Mouse (Mus musculus) spleen, adult 12 weeks (tissue): ENCODE data around the gene Podxl.
A peak's percentile ranks its signal among the peaks of the same experiment; 100 is the strongest.

Source experiments
- DNase-seq: peaks from one replicate; pipeline ENCODE4 v3.0.0; 2022; ENCODE audit warnings: low spot score

The Podxl gene

DNA sequence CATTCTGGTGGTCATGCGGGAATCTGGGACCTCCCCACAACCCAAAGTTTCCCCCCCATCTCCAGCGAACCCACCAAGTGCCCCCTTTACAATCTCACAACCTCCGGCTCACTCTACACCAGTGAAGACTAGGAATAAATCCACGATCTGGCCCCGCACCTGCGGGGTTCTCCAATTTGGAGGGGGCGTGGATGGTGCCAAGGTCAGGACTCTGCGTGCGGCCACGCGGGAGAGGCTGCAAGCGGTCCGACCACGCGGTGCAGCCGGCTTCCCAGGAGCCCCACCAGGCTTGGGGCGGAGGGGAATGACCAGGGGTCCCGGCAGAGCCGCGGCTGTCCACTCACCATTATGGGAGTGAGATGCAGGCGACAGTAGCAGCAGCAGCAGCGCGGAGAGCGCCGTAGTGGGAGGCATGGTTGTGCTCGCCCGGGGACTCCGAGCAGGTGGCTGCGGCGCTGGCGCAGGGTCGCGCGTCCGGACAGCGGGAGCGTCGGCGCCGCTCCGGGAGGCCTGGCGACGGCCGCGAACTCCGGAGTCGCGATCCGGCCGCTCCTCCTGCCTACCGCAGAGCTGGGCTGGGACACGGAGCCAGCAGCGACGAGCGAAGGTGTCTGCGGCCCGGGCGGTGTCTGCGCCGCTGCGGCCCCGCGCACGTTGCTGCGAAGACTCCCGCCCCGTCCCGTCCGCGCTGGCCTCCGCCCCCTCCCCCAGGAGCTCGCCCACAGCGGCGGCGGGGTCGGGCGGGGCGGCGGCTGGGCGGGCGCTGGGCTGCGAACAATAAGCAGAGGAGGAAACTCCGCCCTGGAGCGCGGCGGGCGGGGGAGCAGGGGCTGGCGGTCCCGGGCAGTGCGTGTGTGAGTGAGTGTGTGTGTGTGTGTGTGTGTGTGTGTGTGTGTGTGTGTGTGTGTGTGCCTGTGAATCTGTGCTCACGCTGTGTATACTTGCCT, at the start of gene Podxl:
TSS of gene Podxl (minus strand) at position 747 of the 947 bp plus-strand sequence.
- peak; percentile 27 for DNase-seq

DNA sequence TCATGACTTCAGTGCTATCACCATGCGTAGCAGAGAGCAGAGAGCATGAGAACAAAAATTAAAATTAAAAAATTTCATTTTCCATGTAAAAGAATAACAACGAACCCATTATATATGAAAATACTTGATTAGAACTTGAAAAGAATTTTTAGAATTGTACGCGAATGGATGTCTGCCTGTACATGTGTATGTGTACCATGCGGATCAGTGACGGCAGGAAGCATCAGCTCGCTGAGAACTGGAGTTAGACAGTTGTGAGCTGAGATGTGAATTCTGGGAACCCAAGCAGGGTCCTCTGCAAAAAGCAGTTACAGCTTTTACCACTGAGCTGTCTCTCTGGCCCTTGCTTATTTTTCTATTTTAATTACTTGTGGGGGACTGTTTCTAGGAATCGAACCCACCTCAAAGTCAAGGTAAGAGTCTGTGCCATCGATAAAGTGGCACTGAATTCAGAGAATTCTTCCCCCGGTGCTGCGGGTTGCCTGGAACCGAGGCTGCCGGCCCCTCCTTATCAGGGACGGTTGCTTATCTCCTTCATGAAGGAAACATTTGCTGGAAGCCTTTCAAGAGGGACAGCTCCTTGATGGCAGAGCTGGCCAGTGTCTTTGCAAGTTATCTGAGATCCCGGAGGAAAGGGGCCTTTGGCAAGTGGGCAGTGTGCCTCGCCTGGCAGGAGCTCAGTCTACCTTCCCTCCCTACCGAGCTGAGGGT, 48.9 kb upstream of the Podxl start:
- DNase-seq: peak; percentile 33

DNA sequence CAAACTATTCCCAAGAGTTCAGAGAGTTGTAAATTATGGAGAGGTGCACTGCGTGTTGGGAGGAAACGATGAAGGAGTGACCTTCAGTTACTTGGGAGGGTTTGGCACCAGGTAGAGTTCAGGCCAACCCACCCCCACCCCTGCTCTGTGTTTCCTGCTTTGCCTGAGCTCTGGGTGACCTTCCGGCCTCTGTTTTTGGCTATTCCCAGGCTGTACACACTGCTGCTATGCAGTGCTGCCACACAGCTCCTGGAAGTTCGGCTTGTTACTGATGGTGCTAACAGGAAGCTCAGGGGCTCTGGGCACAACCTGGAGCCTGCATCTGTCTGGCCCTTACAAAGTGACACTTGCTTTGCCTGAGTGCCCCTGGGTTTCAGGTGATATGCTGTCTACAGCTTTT, 42.6 kb upstream of the Podxl start:
- no peak for DNase-seq

DNA sequence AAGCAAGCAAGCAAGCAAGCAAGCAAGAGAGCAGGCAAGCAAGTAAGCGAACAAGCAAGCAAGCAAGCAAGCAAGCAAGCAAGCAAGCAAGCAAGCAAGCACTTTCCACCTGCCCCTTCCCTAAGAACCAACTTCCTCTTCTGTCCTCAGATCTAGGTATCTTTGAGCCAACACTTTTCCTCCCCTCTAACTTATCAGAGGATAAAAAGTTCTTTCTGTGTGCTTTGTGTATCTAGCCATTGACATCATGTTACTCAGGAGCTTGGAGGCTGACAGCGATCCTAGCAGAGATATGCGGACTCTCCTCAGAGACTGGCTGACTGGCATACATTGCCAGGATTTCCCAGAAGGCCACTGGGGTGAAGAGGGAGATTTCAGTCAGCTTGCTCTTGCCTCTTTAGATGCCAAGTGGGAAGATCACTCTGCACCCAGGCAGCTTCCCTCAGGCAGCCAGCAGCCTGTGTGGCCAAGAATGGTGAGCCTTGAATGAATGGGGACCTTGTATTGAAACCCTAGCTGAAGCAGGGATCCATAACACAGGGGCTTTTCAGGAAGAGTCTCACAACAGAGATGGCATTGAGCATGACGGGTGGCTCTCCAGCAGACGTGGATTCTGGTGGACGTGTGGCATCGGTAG, 41.0 kb upstream of the Podxl start:
- no peak for DNase-seq

DNA sequence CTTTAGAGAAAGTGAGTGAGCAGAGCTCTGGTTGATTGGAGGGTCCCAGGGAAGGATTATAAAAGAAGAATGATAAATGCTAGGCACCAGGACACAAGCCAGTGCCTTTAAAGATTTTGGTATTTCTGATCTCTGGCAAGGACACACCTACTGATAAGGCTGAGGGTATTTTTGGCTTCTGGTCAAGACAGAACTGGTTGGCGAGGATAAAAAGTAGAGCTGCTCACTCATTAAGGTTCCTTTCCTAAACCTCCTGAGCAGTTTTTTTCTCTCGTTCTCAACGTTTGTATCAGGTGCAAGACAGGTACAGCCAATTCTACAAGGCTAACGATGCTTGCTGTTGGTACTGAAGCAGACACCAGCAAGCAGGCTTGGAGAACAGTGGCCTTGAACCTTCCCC, 38.7 kb upstream of the Podxl start:
- DNase-seq: no peak

DNA sequence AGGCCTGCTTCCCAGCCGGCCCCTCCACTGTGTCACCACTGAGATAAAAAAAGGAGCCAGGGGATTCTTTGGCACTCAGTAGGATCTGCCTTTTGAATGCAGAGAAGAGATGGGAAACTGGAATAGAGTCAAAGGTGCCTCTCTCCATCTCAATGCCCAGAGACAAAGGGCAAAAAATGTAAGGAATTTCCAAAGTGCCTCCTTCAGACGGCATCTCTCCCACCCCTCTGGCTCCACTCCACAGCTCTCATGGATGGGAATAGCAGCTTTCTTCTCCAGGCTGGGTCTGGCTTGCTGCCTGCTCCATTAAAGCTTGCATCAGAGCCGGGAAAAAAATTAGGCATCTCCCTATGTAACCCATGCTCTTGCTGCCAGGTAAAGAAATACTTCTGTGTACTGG, 37.4 kb upstream of the Podxl start:
- DNase-seq: no peak

DNA sequence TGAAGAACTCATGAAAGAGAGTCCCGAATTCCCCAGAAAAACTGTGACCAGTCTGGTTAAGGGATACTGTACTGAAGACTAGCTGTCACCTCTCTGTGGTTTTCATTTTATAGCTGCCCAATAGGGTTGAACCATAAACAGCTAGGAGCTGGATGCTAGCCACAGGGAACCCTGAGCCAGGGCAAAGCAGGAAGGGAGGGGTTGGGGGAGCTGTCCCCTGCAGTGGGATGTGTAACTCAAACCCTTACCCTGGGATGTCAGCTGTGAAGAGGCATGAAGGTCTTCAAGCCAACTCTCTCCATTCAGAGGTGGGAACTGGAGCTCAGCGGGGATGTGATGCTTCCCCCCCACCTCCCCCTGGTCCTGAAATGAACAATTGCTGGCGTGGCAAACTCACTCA, 36.1 kb upstream of the Podxl start:
- no peak for DNase-seq

DNA sequence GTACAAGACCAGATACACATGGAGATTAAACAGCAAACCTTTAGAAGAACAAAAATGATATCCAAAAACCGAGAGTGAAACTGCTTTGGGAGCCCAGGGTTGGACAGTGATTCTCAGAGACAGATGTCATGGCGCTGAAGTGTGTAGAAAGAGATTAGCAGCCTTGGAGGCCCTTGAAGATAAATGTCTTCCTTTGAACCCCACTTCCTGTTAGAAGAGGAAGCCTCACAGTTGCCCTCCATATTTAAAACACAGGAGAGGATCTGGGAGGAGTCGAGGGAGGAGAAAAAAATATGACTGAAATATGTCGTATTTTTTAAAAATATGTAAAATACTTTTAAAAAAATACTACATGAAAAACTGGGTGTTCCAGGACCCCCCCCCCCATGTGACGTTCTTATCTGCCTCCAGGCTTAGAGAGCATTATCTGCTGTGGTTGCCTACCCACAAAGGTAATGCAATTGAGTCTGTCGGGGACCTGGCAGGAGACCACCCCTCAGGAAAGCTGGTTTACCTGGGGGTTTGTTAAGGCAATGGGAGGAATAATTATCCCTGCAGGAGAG, 34.6 kb upstream of the Podxl start:
- no peak for DNase-seq

DNA sequence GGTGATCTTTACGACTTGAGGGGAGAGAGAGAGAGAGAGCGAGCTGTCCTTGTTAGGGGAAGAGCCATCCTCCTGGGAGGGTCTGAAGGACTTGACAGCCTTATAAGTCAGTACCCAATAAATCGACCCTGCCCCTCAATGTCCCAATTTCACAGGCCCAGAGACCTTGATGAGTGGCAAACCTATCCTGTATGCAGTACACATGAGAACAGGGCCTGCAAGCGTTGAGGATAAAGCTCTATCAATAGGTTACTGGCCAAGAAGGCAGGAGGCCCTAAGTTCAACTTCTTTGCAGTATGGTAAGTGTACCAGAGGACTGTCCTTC, 33.3 kb upstream of the Podxl start:
- no peak for DNase-seq

DNA sequence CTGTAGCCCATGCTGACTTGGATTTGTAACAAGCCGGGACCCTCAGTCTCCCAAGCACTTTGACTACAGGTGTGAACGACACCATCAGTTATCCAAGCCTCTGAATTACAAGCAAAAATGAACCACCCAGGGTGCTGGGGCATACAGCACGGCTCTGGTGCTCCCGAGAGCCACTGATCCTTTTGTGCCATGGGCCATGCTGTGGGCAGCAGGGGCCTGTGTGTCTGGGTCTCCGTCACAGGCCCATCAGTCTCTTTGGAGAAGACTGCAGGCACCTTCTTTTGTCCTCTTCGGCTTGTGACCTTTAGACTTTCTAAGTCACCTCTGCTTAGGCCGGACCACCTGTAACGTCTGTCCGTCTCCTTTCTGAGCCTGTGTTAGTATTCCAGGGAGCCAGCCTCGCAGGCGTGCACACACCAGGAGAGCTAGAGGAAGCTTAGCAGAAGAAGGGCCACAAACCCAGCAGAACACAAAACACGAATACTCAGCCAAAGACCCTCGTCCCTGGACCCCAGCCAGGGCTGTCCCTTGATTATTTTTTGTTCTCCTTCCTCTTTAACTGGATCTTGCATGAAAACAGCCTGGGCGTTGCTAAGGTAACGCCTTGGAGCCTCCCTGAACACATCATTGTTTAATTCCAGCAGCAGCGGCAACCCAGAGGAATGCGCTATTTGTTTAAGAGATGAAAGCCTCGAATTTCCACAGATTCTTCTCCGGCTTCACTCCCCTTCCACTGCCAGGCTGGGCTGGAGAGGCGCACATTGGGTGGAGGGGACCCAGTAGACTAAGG, 32.8 kb upstream of the Podxl start:
- DNase-seq: no peak

DNA sequence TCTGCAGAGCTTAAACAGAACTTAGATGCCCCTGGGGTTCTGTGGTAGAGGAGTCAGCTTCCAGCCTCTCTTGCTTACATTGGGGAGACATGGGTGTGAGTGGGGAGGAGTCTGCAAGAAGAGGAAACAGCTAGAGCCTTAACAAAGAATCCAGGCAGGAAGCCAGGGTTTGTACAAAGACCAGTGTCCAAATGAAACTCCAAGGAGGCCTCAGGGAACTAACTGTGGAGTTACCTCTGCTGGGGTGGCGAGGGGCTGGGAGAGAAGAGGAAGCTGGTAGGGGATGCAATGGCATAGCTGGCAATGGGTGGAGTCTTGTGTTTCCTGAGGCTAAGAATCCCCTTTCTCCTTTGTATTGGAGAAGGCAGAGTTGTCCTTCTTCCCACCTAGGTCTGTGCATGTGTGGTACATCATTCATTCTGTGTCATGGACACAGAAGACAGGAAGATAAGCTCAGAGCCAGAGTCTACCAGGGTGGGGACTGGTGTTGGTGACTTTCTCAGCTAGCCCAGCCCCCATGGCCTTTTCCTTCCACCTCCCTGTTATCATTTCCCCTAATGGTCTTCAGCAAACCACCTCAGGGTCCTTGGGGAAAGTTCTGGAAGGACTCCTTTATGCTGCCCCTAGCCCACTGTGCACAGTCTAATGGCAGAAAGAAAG, 28.9 kb upstream of the Podxl start:
- no peak for DNase-seq

DNA sequence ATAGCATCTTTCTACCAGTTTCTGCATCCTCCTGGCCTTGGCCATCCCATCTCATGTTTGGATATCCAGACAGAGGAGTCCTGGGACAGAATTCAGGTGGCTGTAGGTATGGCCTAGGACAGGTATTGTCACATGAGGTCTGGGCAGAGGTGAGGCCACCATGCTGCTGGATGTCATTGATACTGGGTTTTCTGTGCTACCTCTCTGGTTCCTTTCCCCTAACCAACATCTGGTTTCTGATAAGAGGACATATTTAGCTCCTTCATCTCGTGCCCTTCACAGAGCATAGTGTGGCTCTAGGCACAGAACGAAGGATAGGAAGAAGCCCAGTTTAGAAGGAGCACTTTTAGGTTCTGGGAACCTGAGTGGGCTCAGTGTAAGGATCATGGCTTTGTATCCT, 28.3 kb upstream of the Podxl start:
- DNase-seq: no peak

DNA sequence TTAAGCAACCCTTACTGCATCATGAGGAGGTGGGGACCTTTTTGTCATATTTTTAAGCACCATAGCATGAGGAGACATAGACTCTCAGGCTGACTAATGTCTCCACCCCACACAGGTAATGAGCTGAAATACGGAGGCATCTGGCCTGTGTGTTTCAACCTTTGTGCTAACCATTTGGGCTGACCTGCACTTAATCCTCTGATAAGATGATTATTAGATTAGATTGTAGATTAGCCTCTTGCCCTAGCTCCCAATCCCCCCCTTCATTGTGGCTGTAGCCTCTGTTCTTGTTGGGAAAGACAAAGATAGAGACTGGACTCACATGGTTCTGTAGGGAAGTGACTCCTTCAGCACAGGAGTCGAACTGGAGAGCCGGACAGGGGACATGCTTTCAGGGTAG, 27.9 kb upstream of the Podxl start:
- no peak for DNase-seq

DNA sequence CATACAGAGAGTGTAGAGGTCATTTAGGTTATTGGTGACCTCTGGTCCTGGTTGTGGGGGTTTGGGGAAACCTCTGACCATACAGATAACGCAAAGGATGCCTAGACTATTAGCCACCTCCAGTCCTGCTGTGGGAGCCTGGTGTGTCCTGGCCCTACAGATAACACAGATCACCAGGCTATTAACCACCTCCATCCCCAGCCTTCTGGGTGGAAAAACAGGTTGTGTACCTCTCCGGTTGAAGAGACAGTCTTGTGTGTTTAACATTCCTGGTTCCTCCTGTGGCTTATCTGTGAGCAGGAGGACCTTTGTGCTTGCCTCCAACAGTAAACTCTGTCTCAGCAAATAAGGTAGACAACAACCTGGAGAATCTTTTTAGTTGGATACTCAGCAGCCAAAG, 27.0 kb upstream of the Podxl start:
- DNase-seq: no peak

DNA sequence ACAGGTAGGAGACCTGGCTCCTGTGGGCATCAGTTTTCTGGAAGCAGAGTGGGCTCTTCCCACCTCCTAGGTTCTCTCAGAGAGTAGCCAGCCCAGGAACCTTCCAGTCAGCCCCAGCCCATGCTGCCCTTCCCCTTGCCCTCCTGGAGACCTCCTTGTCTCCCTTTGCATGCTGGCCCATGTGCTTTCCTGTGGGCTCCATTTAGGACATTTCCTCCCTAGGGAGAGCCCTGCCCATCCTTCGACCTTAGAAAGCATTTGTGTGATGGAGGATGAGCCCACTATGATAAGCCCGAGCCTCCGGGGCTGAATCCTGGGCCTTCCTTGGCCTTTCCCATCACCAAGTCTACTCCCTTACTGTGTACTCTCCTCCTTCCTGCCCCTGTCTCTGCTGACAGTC, 25.5 kb upstream of the Podxl start:
- no peak for DNase-seq

DNA sequence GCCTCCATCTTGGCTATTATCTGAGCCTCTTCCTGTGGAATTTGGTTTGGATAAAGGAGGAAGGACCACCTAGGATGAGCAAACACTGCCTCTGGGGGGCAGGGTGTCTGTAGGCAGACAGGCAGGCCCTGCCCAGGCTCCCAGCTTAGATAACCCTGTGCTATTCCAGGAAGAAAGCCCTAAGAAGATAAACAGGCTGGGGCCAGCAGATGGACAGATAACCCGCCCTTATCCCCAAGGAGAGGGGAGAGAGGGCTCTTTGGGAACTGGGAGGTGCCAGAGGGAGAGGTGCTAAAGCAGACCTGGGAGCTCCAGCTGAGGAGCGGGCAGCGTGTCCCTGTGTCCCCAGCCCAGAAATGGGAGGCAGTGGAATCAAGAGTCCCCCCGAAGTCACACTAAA, 23.9 kb upstream of the Podxl start:
- no peak for DNase-seq

DNA sequence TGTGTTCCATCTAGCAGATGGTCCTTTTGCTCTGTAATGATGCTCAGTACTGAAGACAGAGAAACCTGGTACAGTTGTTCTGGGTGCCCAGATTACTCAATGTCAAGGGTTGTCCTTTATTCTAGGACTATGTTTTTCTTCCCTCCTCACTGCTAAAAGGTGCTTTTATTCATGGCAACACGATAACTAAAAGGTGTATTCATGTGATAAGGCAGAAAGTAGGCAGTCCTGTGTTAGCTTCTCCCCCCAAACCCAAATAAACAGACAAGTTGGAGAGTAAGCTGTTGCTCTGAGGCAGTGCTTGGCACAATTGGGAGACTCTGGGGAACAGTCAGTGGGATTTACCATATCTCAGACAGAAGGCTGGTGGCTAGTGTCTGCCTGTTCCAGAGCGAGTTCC, 22.3 kb upstream of the Podxl start:
- DNase-seq: no peak

DNA sequence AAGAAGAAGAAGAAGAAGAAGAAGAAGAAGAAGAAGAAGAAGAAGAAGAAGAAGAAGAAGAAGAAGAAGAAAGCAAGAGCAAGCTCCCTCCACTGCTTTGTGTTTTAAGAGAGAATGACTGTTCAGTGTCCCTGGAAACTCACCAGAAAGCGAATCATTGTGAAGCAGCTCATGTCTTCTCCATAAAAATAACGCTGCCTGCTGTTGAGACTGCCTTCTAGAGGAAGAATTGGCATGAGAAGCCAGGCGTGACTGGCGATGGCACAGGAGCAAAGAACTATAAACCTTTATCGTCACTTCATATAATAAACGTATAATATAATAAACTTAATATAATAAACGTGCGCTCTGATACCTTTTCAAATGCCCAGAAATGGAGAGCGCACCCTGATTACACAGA, 12.4 kb upstream of the Podxl start:
- no peak for DNase-seq

DNA sequence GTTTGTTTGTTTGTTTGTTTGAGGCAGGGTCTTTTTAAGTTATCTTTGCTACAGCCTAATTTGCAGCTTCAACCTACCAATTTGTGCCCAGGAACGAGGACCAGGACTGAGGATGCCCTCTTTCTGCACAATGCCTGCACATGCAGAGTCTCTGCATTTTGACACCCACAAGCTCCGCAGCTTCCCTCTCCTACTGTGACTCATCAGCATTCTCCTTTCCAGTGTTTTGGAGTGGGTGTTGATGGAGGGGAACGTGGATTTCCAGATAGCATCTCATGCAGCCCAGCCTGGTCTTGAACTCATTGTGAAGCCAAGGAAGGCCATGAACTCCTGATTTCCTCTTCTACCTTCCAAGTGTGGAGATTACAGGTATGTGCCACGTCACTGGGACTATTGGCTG, 11.3 kb upstream of the Podxl start:
- no peak for DNase-seq

DNA sequence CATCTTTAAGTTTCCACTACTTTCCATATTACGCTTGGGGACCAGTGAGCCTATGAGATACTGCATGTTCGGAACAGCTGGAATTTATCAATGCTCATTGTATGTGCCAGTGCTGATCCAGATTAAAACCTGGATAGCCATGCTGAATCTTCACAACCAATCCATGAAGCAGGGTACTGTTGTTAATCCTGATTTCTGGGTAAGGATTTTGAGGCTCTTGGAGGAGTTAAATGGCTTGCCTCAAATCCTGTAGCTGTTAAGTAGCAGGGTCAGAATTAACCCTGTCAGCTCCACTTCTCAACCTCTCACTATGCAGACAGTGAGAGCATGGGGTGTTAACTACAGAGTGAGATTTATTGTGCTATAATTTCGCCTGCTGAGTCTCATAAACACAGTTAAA, 7.7 kb upstream of the Podxl start:
- no peak for DNase-seq

DNA sequence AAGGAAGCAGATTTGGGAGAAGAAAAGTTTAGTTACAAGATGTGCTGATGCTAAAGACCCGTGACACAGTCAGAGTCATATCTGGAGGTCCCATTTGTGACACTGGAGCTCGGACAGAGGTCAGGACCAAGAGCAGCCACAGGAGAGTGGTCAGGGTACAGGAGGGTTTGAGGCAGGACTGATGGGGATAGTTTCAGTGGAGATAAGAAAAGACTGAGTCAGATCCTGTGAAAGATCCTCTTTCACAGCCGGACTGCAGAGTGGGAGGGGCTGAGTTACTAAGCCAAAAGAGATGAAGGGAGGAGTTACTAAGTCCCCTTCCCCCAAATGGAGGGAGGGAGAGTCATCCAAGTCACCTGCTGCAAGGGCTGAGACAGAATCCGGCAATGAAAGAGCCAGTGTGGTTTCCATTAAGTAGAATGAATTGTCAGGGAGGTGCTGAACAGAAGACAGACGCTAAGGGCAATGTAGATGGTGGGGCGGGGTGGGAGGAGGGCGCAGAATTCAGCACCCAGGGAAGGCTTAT, 4.4 kb upstream of the Podxl start:
- no peak for DNase-seq
